Mouse (Mus musculus) cortical plate, adult 2 months (tissue): ENCODE results near the gene Gpat3.

ENCODE experiments used
- CTCF ChIP-seq: fragments of 200-500 bp; IDR thresholded peaks from 2 replicates; pipeline ENCODE4 v1.5.1; 2011; ENCODE audit warnings: mild to moderate bottlenecking, control low read depth, low read length; ENCODE audit not compliant: insufficient read depth; ENCODE audit errors: extremely low read depth
- POLR2A ChIP-seq: fragments of 200-500 bp; IDR thresholded peaks from 2 replicates; pipeline ENCODE4 v1.6.1; 2011; ENCODE audit warnings: mild to moderate bottlenecking, low read length, control low read depth; ENCODE audit not compliant: insufficient read depth; ENCODE audit errors: extremely low read depth

DNA sequence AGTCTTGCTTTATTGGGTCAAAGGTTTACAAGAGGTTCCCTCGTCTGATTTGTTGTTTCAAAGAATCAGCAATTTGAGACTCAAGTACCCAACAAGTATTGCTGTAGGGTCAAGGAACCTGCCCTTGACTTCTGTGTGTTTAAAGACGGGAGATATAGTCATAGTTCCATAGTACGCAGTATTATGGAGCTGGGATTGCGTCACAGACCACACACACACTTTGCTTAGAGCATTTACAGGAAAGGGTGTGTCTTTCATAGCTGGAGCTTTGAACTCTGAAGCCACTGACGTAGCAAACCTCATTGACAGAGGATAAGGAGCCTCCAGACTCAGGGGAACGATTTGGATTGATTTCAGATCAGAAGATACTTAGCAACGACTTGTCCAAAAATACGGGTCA is 70.9 kb downstream of the Gpat3 start:
- TF ChIP-seq CTCF = no peak
- TF ChIP-seq POLR2A = no peak
